Mouse (Mus musculus): ENCODE data around the gene Pdgfb. TPM values are rescaled to one million over a fixed set of nuclear protein-coding genes. Genes with fewer than 3 reads are reported as not detected.

Gene Pdgfb
- polyA plus RNA-seq, 1 experiment from 2014 or later, result 8.4 TPM

DNA sequence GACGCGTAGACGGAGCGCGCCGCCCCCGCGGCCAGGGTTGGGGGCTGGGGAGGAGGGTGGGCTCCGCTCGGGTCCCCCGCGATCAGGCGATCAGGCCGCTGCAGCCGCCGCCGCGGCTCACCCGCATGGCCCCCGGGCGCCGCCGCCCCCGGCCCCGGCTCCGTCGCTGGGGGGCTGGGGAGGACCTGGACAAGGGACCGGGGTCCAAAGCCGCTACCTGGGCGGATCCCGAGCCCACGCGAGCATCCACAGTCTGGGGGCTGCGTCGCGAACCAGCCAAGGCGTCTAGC, 801 bp downstream of the Pdgfb start:
- Histone ChIP-seq H3K4me2 (peak overlapping the region; percentile 94), H3K9ac (peak overlapping the region; percentile 67), H3K27me3 (peaks cover 63% of the 10 kb centered on the region), H3K36me3 (no peaks in the 10 kb centered on the region), H3K9me3 (no peaks in the 10 kb centered on the region), H3K27ac (peak overlapping the region; percentile 79), H3K4me3 (peak overlapping the region; percentile 61), H3K4me1 (peaks cover 31% of the 10 kb centered on the region)
- ATAC-seq (ENCODE audit: borderline replicate concordance, extremely low read depth, low FRiP score, low TSS enrichment), result no peak
- WGBS, result 0% methylated on average over 15 of the region's 37 CpGs

DNA sequence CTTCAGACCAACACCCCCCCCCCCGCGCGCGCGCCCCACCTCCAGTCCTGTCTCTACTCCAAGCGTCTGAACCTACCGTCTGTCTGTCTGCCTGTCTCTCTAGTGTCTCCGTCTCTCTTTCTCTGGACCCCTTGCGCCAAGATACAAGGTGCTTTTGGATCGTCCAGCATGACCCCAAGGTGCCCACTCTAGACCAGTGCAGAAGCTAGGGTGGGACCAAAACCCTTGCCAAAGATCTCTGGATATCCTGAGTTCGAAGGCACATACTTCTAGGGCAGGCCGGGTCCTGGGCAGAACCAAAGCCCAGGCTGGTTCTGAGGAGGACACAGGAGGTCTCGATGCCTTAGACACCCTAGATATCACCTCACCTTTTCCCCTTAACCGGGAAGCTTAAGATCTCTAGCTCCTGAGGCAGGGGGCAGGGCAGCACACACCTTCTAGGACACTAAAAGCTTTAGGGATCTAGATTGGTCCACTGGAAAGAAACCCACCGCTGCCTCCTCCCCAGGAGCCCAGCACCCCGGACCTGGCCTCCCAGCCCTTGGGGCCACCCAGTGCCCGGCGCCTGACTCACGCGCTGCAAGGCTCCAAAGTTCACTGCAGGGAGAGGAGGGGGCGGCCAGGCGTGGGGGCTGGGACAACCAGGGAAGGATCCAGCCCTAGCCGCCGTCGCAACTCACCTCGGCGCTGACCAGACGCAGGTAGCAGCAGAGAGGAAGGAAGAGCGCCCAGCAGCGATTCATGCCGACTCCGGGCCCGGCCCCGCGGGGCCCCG, 1.3 kb downstream of the Pdgfb start:
- no peak for ATAC-seq (ENCODE audit: borderline replicate concordance, extremely low read depth, low FRiP score, low TSS enrichment)
- Histone ChIP-seq H3K4me3 (peak overlapping the region; percentile 61), H3K4me2 (peak overlapping the region; percentile 94), H3K27me3 (peaks cover 63% of the 10 kb centered on the region), H3K9ac (peak overlapping the region; percentile 67), H3K36me3 (no peaks in the 10 kb centered on the region), H3K9me3 (no peaks in the 10 kb centered on the region), H3K4me1 (peaks cover 31% of the 10 kb centered on the region), H3K27ac (peak overlapping the region; percentile 79)
- 1% methylated on average over 28 of the region's 36 CpGs for WGBS

DNA sequence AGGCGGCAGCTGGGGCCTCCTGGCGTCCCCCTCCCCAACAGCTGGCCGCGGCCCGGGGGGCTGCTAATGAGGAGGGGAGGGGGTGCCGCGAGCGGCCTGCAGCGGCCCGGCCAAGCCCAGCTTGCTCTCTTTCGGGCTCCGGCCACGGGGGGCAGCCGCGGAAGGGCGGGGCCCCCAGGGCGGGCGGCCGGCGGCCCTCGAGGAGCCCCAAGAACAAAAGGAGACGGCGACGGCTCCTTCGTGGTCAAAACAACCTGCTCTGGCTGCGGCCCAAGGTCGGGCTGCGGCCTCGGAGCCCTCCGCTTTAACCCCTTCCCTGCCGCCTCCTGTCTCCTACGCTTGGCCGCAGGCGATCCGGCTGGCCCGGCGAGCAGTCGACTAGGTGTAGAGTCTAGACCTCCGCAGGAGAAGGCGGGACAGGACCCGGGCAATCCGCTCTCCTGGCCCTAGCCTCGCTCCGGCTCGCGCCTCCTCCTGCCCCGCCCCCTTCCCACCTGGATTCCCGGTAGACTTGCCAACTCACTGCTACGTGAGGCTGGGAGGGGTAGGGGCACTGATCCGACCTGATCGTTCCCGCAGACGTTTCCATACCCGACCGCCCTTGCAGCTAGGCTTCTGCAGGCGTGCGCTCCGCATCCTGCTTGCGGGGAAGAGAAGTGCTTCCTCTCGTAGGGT, 2.1 kb downstream of the Pdgfb start:
- peak overlapping the region; percentile 67 for H3K9ac ChIP-seq
- H3K9me3 ChIP-seq, result no peaks in the 10 kb centered on the region
- peak; percentile 72 for ATAC-seq (ENCODE audit: borderline replicate concordance, extremely low read depth, low FRiP score, low TSS enrichment)
- H3K36me3 ChIP-seq, result no peaks in the 10 kb centered on the region
- peak overlapping the region; percentile 94 for H3K4me2 ChIP-seq
- peaks cover 63% of the 10 kb centered on the region for H3K27me3 ChIP-seq
- peaks cover 31% of the 10 kb centered on the region for H3K4me1 ChIP-seq
- peak overlapping the region; percentile 79 for H3K27ac ChIP-seq
- under 1% methylated on average over 35 of the region's 60 CpGs for WGBS
- peak overlapping the region; percentile 61 for H3K4me3 ChIP-seq

DNA sequence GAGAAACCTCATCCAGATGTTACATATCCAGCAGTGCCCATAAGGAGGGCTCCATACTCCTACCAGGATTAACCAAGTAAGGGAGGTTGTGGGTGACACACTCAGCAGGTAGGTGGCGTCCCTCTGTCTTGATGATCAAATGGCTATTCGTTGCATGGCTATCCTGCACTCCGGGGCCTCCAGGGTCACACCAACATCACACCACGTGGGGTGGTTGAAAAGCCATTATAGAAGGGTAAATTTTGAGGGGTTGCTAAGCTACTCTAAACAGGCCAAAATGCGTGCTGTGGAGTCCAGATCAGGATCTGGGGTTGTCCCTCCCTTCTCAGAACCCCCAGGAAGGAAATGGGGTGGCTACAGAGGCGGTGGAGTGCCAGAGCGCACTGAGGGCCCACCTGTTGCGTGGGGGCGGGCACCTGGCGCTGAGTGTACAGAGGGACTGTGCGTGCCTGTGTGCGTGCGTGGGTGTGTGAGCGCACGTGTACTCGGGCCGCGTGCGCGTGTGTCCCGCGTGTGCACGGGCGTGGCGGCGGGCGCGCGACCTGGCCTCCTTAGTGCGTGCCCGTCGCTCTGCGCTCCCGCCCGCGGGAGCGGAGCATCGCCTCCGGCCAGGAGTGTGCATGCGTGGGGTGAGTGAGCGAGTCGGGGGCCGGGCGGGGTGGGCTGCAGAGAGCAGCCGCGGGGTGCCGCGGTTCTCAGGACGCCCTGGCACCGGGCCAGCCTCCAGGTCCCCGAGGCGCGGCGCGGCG, 2.8 kb downstream of the Pdgfb start:
- H3K9me3 ChIP-seq, result no peaks in the 10 kb centered on the region
- peak overlapping the region; percentile 79 for H3K27ac ChIP-seq
- peaks cover 63% of the 10 kb centered on the region for H3K27me3 ChIP-seq
- H3K4me1 ChIP-seq, result peaks cover 31% of the 10 kb centered on the region
- peak overlapping the region; percentile 61 for H3K4me3 ChIP-seq
- peak overlapping the region; percentile 94 for H3K4me2 ChIP-seq
- no peaks in the 10 kb centered on the region for H3K36me3 ChIP-seq
- WGBS, result under 1% methylated on average over 41 of the region's 56 CpGs
- ATAC-seq (ENCODE audit: borderline replicate concordance, extremely low read depth, low FRiP score, low TSS enrichment), result peak; percentile 21; the same call in 1 of the 2 replicates
- H3K9ac ChIP-seq, result peak overlapping the region; percentile 67

DNA sequence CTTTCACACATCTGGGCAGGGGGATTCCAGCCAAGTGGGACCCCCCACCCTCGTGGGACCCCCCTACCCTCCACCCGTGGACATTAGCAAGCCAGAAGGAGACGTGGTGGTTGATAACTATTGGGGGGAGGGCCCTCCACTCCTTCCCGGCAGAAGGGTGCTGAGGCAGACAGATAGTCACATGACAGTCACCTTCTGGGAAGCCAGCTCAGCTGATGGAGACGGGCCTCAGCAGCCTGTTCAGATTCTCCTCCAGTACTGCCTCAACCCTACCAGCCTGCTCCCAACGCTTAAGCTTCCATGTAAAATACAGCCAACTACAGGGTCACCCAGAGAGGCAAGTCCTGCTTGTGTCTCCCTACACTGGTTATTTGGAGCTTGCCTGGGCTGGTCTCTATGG, 3.6 kb downstream of the Pdgfb start:
- Histone ChIP-seq H3K27ac (no peak overlapping the region), H3K4me3 (peak overlapping the region; percentile 61), H3K4me2 (peak overlapping the region; percentile 94), H3K36me3 (no peaks in the 10 kb centered on the region), H3K4me1 (peaks cover 36% of the 10 kb centered on the region), H3K9me3 (no peaks in the 10 kb centered on the region), H3K27me3 (peaks cover 60% of the 10 kb centered on the region), H3K9ac (peak overlapping the region; percentile 67; the same call in 1 of the 2 replicates)
- 19% methylated on average over 6 of the region's 6 CpGs for WGBS
- ATAC-seq (ENCODE audit: borderline replicate concordance, extremely low read depth, low FRiP score, low TSS enrichment), result no peak

DNA sequence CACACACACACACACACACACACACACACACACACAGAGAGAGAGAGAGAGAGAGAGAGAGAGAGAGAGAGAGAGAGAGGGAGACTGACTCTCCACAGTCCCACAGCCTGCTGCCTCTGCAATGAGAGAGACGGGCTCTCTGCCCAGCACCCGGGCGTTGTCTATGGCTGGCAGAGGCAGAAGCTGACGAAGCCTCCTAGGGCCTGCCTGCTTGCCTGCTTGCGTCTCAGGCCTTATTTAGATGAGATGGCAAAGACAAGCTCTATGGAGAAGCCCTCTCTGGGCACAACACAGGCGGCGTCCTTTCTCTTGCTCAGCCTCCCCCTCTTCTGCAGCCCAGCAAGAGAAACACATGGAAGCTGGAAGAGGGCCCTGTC, 4.6 kb downstream of the Pdgfb start:
- Histone ChIP-seq H3K36me3 (no peaks in the 10 kb centered on the region), H3K9me3 (no peaks in the 10 kb centered on the region), H3K4me1 (peaks cover 46% of the 10 kb centered on the region), H3K27ac (no peak overlapping the region), H3K4me3 (peak overlapping the region; percentile 61), H3K4me2 (peak overlapping the region; percentile 94), H3K27me3 (peaks cover 50% of the 10 kb centered on the region), H3K9ac (no peak overlapping the region)
- ATAC-seq (ENCODE audit: borderline replicate concordance, extremely low read depth, low FRiP score, low TSS enrichment), result no peak
- 26% methylated on average over 7 of the region's 7 CpGs for WGBS

DNA sequence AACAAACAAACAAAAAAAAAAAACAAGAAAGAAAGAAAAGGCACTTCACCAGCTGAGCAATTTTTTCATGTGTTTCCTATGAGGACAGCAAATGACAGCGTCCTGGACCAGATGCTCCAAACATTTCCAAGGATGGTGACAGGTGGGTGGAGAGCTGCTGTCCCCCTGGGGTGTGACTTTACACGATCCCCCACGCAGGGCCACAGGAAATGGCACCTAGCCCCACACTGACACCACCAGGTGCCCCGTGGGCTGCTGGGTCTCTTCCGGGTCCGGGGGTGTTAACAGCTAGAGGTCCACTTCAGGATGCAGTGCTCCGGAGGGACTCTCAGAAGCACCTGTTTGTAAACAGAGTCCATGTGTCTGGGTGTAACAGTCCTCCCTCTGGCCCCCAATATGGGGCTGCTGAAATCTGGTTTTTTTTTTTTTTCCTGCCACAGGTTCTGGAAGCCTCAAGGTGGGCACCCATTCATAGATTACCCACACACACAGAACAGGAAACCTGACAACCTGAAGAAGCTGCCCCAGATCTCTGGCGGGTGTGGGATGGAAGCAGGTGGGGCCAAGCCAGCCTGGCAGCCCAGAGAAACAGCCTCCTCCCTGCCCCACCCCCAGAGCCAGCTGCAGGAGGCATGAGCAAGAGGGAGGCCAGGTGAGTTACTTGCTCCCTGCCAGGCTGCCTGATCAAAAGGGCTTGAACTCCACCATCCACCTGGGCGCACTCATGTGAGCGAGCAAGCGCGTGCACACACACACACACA, 5.2 kb downstream of the Pdgfb start:
- H3K27ac ChIP-seq, result no peak overlapping the region
- no peak for ATAC-seq (ENCODE audit: borderline replicate concordance, extremely low read depth, low FRiP score, low TSS enrichment)
- no peaks in the 10 kb centered on the region for H3K36me3 ChIP-seq
- 27% methylated on average over 12 of the region's 12 CpGs for WGBS
- peaks cover 45% of the 10 kb centered on the region for H3K27me3 ChIP-seq
- peaks cover 46% of the 10 kb centered on the region for H3K4me1 ChIP-seq
- H3K9me3 ChIP-seq, result no peaks in the 10 kb centered on the region
- no peak overlapping the region for H3K4me3 ChIP-seq
- peak overlapping the region; percentile 35 for H3K4me2 ChIP-seq
- H3K9ac ChIP-seq, result no peak overlapping the region

DNA sequence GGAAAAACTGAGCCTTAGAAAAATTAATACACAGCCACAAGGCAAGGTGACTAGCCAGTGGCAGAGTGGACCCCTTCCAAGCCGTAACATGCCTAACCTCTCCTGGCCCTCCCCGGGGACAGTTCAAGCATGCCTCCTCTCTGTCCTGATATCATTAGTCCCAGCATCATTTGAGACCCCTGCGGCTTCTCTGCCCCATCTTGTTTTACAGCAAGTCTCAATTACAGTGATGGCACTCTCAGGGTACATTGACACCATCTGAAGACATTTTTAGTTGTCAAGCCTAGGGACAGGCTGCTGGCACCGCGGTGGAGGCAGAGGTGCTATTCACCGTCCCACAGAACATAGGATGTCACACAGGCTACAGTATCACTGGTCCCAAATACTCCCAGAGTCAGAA, 6.3 kb downstream of the Pdgfb start:
- Histone ChIP-seq H3K4me3 (no peak overlapping the region), H3K27me3 (peaks cover 33% of the 10 kb centered on the region), H3K9ac (no peak overlapping the region), H3K9me3 (no peaks in the 10 kb centered on the region), H3K4me2 (no peak overlapping the region), H3K36me3 (no peaks in the 10 kb centered on the region), H3K4me1 (peaks cover 46% of the 10 kb centered on the region), H3K27ac (no peak overlapping the region)
- 86% methylated on average over 6 of the region's 6 CpGs for WGBS
- no peak for ATAC-seq (ENCODE audit: borderline replicate concordance, extremely low read depth, low FRiP score, low TSS enrichment)

DNA sequence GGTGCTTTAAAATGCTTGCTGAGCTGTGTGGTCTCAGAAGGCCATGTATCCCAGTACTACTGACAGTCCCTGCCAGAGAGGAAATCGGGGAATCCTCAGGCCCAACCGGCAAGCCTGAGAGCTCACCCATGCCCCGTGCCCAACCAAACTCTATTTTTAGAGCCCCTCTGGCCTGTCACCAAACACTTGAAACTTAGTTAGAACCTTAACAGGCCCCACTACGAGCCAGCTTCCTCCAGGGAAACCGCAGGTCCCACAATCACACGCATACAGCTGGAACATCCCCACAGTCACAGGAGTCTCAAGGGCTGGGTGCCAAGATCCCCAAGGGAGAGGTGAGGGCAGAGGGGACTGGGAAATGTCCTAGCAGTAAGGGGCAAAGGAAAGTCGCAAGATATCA, 8.6 kb downstream of the Pdgfb start:
- H3K4me2 ChIP-seq, result peak overlapping the region; percentile 11; the same call in 1 of the 2 replicates
- no peak for ATAC-seq (ENCODE audit: borderline replicate concordance, extremely low read depth, low FRiP score, low TSS enrichment)
- peak overlapping the region; percentile 75 for H3K27ac ChIP-seq

DNA sequence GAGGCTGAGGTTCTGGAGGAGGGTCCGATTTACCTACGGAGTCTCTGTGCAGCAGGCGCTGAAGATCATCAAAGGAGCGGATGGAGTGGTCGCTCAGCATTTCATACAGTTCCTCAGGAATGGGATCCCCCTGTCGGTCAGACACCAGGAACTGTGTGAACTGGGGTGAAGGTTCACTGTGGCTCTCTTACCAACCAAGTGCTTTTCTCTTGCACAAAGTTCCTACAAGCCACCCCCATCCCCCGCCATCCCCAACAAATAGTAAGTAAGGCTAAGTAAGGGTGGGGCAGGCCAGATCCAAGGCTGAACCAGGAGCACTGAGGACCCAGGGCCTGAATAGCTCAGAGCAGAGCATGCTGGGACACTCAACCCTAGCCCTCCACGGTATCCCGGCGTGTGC, 9.3 kb downstream of the Pdgfb start:
- H3K4me1 ChIP-seq, result peaks cover 30% of the 10 kb centered on the region
- no peak overlapping the region for H3K9ac ChIP-seq
- 57% methylated on average over 10 of the region's 10 CpGs for WGBS
- no peak overlapping the region for H3K4me3 ChIP-seq
- peaks cover 3% of the 10 kb centered on the region; the same call in 1 of the 2 replicates for H3K27me3 ChIP-seq
- H3K27ac ChIP-seq, result peak overlapping the region; percentile 75
- H3K9me3 ChIP-seq, result no peaks in the 10 kb centered on the region
- H3K4me2 ChIP-seq, result no peak overlapping the region
- ATAC-seq (ENCODE audit: borderline replicate concordance, extremely low read depth, low FRiP score, low TSS enrichment), result peak; percentile 5; the same call in 1 of the 2 replicates
- no peaks in the 10 kb centered on the region for H3K36me3 ChIP-seq

More for the DNA sequence above, 8.6 kb downstream of the Pdgfb start:
- H3K4me3 ChIP-seq, result no peak overlapping the region
- peaks cover 10% of the 10 kb centered on the region for H3K27me3 ChIP-seq
- no peak overlapping the region for H3K9ac ChIP-seq
- no peaks in the 10 kb centered on the region for H3K9me3 ChIP-seq
- H3K36me3 ChIP-seq, result no peaks in the 10 kb centered on the region
- peaks cover 30% of the 10 kb centered on the region for H3K4me1 ChIP-seq
- WGBS, result 36% methylated on average over 7 of the region's 7 CpGs

DNA sequence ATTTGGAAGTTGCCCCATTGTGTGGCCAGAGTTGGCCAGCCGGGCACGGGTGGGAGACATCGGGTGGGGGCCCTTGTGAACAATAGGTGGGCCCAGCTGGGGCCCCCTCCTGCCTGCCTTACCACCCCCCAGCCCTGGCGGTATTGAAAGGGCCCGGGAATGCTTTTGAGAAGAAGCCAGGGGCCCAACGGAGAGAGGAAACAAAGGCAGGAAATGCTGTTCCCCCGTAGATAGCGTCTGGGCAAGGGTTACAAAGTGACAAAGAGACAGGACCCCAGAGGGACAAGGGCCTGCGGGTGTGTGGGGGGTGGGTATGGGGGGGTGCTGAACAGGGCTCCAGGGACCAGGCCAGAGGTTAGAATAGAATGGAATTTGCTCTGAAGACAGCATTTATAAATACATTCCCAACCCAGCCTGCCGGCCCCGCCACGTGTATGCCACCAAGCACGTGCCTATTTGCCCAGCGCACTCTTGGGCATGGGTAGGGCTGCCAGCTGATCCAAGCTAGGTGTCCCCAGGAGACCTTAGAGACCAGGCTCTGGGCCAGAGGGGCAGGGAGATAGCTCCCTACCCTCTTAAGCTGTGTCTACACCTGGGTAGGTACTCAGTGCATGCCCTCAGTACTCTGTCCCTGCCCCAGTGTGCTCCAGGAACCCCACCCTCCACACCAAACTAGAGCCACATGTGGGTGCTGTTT, 10.0 kb downstream of the Pdgfb start:
- peak; percentile 69 for ATAC-seq (ENCODE audit: borderline replicate concordance, extremely low read depth, low FRiP score, low TSS enrichment)
- Histone ChIP-seq H3K27ac (peak overlapping the region; percentile 75), H3K36me3 (no peaks in the 10 kb centered on the region), H3K9ac (no peak overlapping the region), H3K4me1 (peaks cover 30% of the 10 kb centered on the region), H3K4me2 (0 out of 2 replicates have a peak overlapping the region, but pooled peaks have one; percentile 14), H3K9me3 (no peaks in the 10 kb centered on the region), H3K4me3 (no peak overlapping the region), H3K27me3 (no peaks in the 10 kb centered on the region)
- 41% methylated on average over 14 of the region's 14 CpGs for WGBS
